Mouse (Mus musculus) cerebellum, adult 2 months (tissue): Measurements from ENCODE around the gene Tcf7l2. TPM values are rescaled to one million over a fixed set of nuclear protein-coding genes. Genes with fewer than 3 reads are reported as not detected.

ENCODE experiments used
- DNase-seq, 2 experiments: peaks; one replicate each; pipeline ENCODE4 v3.0.0; 2021
- H3K27ac ChIP-seq: fragments of 200-500 bp; 2 replicates; pipeline ENCODE4 v1.5.1; 2012; ENCODE audit warnings: low read length, control low read depth, inconsistent platforms; ENCODE audit not compliant: insufficient read depth
- H3K27me3 ChIP-seq: fragments of 200-500 bp; 2 replicates; pipeline ENCODE4 v1.6.1; 2012; ENCODE audit warnings: inconsistent platforms, mild to moderate bottlenecking, low read length, moderate library complexity; ENCODE audit not compliant: control insufficient read depth, insufficient read depth
- H3K4me1 ChIP-seq: fragments of 200-500 bp; 2 replicates; pipeline ENCODE4 v1.6.1; 2011; ENCODE audit warnings: low read length; ENCODE audit not compliant: control insufficient read depth, insufficient read depth
- H3K4me3 ChIP-seq: fragments of 200-500 bp; replicated peaks from 2 replicates; pipeline ENCODE3; 2011; ENCODE audit warnings: mild to moderate bottlenecking, low read depth, low read length, control low read depth; ENCODE audit not compliant: insufficient read depth
- CTCF ChIP-seq: fragments of 200-500 bp; IDR thresholded peaks from 2 replicates; pipeline ENCODE4 v1.5.1; 2011; ENCODE audit warnings: low read depth, mild to moderate bottlenecking, control low read depth, low read length, moderate library complexity, borderline replicate concordance; ENCODE audit not compliant: insufficient read depth
- POLR2A ChIP-seq: fragments of 200-500 bp; IDR thresholded peaks from 2 replicates; pipeline ENCODE4 v1.6.1; 2011; ENCODE audit warnings: low read length, control low read depth, borderline replicate concordance; ENCODE audit not compliant: insufficient read depth
- WGBS: fragments of 180-500 bp; shearing (Covaris S2); methylation state at CpG from one replicate; pipeline ENCODE4 v1.1.7; 2018; 5-methylcytosine and 5-hydroxymethylcytosine counted together
- polyA plus RNA-seq: library from polyadenylated mRNA; depleted of rRNA; stranded (reverse); fragments of >200 nt; gene quantifications from 2 replicates; pipeline ENCODE4 v1.2.3, GENCODE M21; 2012

The Tcf7l2 gene
- polyA plus RNA-seq, 1 experiment: 23.3 TPM

DNA sequence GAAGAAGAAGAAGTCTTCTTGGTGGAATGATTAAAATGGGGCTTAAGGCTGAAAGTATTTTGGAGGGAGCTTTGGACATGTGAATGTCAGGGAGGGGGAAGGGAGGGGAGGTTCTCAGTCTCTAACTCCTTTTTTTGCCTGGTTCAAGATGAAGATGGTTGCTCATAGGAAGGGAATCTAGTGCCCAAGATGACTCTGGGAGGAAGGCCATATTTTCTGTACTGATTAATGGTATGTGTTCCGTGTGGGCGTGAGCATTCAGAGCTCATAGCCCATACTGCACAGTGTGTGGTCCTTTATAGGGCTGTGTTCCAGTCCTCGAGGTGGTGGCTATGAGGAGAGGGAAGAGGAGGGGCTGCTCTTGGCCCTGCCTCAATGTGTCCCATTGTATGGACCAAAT is 131.6 kb downstream of the Tcf7l2 start:
- no peak for DNase-seq
- TF ChIP-seq POLR2A (no peak), CTCF (no peak)
- 66% methylated on average over 3 of the region's 3 CpGs for WGBS
- H3K27ac ChIP-seq: no peak overlapping the region
- H3K4me1 ChIP-seq: no peaks in the 10 kb centered on the region
- no peaks in the 10 kb centered on the region for H3K27me3 ChIP-seq
- H3K4me3 ChIP-seq: no peak overlapping the region

DNA sequence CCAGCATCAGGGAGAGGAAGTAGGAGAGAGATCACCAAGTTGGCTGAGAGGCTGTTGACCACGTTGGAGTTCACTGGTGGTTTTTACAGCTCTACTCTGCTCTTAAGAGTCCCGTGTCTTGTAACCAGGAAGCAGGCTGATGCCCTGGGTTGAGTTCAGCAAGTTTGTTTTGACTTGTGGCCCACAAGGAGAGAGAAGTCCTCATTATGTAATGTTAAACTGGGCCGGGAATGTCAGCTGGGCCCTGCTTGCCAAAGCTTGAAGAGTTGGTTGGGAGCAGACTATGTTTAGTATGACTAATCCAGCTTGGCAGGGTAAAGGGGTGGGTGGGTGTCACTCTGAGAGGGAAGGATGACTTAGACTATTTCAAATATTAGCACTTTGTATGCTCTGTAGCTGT is 134.9 kb downstream of the Tcf7l2 start:
- no peaks in the 10 kb centered on the region for H3K4me1 ChIP-seq
- DNase-seq: no peak
- no peaks in the 10 kb centered on the region; the same call in 1 of the 2 replicates for H3K27me3 ChIP-seq
- H3K4me3 ChIP-seq: no peak overlapping the region
- TF ChIP-seq POLR2A: no peak
- no peak for TF ChIP-seq CTCF
- H3K27ac ChIP-seq: no peak overlapping the region
- 60% methylated on average over 3 of the region's 3 CpGs for WGBS

DNA sequence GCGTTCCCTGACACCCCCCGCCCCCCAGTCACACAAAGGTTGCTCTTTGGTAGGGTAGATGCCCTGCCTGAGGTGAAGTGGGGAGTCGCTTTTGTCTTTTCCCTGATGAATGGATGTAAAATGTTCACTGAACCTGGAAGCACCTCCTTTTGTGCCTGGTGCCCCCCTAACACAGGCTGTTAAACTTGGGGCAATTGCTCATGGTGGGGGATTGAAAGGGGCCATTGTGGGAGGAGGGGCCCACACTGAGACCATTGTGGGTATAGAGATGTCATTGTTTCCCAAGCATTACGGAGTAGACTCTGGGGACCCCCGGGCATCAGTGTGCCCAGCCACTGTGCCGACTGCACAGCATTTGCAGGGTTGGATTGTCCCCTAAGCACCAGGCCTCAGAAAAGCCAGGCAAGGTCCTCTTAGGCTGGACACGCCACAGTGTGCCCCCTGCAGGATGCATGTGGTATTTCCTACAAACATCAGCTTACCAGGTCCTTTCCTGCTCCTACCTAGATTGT is 135.8 kb downstream of the Tcf7l2 start:
- DNase-seq: peak; percentile 20 to 32
- WGBS: 51% methylated on average over 7 of the region's 7 CpGs
- H3K27ac ChIP-seq: no peak overlapping the region
- H3K4me1 ChIP-seq: no peaks in the 10 kb centered on the region
- TF ChIP-seq POLR2A (no peak), CTCF (peak; percentile 57)
- no peaks in the 10 kb centered on the region; the same call in 1 of the 2 replicates for H3K27me3 ChIP-seq
- H3K4me3 ChIP-seq: no peak overlapping the region

DNA sequence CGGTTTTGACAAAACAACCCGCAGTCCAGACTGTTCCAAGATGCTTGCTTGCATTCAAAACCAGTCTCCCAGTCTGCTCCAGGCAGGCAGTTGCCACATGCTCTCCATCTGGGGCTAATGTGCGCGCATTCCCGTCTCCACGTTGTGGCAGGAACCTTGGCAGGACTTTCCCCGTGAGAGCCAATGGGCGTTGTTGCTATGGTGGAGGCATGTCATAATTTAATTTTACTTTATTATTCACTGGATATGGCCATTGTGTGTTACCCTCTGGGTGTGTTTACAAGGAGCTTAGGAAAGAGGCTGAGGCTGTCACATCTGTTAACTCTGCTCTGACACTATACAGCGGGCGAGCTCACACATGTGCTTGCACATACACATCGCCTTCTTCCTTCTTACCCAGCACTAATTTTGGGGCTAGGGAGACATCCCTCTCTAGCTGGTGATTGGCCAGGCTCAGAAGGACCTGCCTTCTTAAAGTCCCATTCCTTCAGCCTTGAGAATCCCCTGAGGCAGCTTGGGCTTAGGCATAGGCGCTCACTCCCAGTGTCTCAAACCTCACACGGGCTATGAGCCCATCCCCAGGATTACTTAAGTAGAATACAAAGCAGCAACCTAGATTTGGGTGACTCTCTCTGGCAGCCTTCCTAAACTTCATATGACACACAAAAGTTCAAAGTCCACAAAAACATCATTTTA is 139.2 kb downstream of the Tcf7l2 start:
- TF ChIP-seq CTCF (no peak), POLR2A (no peak)
- Histone ChIP-seq H3K4me1 (no peaks in the 10 kb centered on the region), H3K4me3 (no peak overlapping the region), H3K27ac (no peak overlapping the region), H3K27me3 (no peaks in the 10 kb centered on the region; the same call in 1 of the 2 replicates)
- no peak for DNase-seq
- 13% methylated on average over 13 of the region's 13 CpGs for WGBS

DNA sequence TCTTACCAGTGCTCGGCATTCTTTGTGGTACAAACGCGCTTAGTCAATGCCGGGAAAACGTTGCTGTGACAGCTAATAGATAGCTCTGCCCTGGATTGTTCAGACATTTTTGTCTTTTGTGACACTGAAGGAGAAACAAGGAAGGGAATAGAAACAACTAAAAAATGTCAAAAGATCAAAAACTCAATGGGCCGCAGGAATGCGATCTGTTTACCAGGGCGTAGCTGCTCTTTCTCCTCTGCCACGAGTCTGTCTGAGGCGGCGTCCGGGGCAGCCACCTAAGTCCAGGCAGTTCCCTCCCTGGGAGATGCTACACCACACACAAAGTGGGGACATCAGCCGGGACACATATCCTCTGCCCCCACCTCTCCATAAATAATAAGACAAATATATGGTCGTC is 144.9 kb downstream of the Tcf7l2 start:
- no peaks in the 10 kb centered on the region for H3K4me1 ChIP-seq
- WGBS: 78% methylated on average over 14 of the region's 14 CpGs
- no peak for TF ChIP-seq POLR2A
- TF ChIP-seq CTCF: no peak

DNA sequence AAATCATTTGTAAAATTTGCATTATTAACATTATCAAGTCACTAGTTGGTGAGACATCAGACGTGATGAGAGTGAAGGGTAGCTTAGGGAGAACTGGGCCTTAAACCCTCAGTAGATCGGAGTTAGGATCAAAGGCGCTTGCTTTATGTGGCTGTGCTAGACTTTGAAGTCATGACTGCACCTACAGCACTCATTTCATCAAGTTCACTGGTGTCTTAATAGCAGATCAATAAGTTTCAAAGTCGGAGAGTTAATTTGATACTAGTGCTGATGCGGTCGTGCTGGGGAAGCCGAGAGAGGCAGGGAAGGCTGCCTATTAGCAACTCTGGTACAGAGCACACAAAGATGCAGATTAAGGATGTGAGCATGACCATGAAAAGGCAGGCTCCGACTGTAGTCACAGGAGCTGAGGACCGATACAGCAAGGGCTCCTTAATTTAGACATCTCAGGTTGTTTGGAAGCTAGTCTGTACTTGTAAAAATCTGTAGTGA is 150.1 kb downstream of the Tcf7l2 start:
- TF ChIP-seq CTCF (no peak), POLR2A (no peak)
- H3K4me3 ChIP-seq: no peak overlapping the region
- DNase-seq: no peak
- H3K4me1 ChIP-seq: no peaks in the 10 kb centered on the region
- no peaks in the 10 kb centered on the region for H3K27me3 ChIP-seq
- no peak overlapping the region for H3K27ac ChIP-seq
- WGBS: 81% methylated on average over 9 of the region's 9 CpGs

More for the DNA sequence above, 144.9 kb downstream of the Tcf7l2 start:
- no peak for DNase-seq
- Histone ChIP-seq H3K27me3 (no peaks in the 10 kb centered on the region), H3K4me3 (no peak overlapping the region), H3K27ac (no peak overlapping the region)

DNA sequence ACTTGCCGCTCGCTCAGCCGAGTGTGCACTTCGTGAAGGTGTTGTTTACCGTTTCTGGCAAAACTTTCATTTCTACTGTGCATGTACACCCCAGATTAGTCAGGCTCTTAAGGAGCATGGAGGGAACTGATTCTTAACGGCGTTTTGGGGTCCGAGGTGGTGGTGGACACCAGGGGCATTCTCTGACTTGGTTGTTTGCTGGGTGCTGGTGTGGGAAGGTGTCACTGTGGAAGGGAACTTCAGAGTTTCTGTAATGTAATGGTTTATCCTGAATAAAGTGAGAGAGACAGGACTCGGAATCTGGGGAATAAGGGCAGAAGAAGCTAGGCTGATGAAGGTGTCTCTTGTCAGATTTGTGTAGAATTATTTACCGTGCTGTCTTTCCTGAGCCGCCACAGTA is 151.9 kb downstream of the Tcf7l2 start:
- WGBS: 91% methylated on average over 11 of the region's 11 CpGs
- Histone ChIP-seq H3K27me3 (no peaks in the 10 kb centered on the region), H3K4me3 (no peak overlapping the region), H3K27ac (no peak overlapping the region), H3K4me1 (no peaks in the 10 kb centered on the region)
- DNase-seq: no peak
- TF ChIP-seq CTCF: no peak

DNA sequence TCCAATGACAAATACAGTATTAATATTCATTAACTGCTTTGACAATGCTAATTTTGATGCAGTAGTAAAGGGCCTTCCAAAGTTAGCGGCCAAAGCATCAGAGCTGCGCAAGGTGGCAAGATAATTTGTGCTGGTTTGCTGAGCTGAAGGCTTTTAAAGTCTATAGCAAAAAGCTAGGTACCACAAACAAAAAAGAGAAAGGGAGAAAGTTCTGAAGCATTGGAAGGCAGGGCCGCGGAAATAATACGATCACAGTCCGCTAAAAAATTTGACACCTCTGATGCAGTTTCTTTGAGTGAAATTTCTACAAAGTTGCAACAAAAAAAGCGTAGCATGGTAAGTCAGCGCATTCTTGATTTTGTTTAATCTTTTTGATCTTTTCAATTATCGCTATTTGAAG is 152.8 kb downstream of the Tcf7l2 start:
- H3K27me3 ChIP-seq: no peaks in the 10 kb centered on the region

More for the DNA sequence above, 152.8 kb downstream of the Tcf7l2 start:
- no peak overlapping the region for H3K4me3 ChIP-seq
- no peaks in the 10 kb centered on the region for H3K4me1 ChIP-seq
- WGBS: 77% methylated on average over 9 of the region's 9 CpGs
- TF ChIP-seq CTCF: no peak
- TF ChIP-seq POLR2A: no peak
- no peak for DNase-seq
- no peak overlapping the region for H3K27ac ChIP-seq
